In genomic region chr9:8134117-8134574, GRCm38 (mm10) we compare ENCODE assay signal across 8 mouse cellular contexts. TPM values are rescaled to one million over a fixed set of nuclear protein-coding genes. Genes with fewer than 3 reads are reported as not detected.
DNase-seq lines count a peak whose midpoint lies in the region; ATAC-seq and TF ChIP-seq lines count a peak whose summit lies in the region.

Gene Cep126 (minus strand): TSS chr9:8134294.

- ATAC-seq in heart, embryonic 13.5 days (ENCODE audit: extremely low read depth, insufficient number of reproducible peaks, low FRiP score, low TSS enrichment), result peak; percentile 92
- ATAC-seq in kidney, embryonic 16.5 days (ENCODE audit: low FRiP score, low TSS enrichment), result peak; percentile 99
- peak; percentile 88 for ATAC-seq in limb, embryonic 15.5 days (ENCODE audit: insufficient number of reproducible peaks, low FRiP score, low TSS enrichment, low read depth)
- peak; percentile 99 for ATAC-seq in midbrain, embryonic 16.5 days

- under 1% methylated on average over 68 of the region's 72 CpGs for WGBS in heart, embryonic 13.5 days
- WGBS in kidney, embryonic 16.5 days, result under 1% methylated on average over 59 of the region's 72 CpGs
- WGBS in limb, embryonic 15.5 days, result under 1% methylated on average over 59 of the region's 72 CpGs
- WGBS in midbrain, embryonic 16.5 days, result 2% methylated on average over 64 of the region's 72 CpGs

- H3K9ac ChIP-seq in heart, embryonic 13.5 days, result peak within 1 kb of the TSS; percentile 80
- peak within 1 kb of the TSS; percentile 56 for H3K9ac ChIP-seq in kidney, embryonic 16.5 days (replicated peaks; ENCODE audit: low read length)
- H3K9ac ChIP-seq in limb, embryonic 15.5 days, result peak within 1 kb of the TSS; percentile 28; the same call in 1 of the 2 replicates
- H3K9ac ChIP-seq in midbrain, embryonic 16.5 days (ENCODE audit: low read depth, low read length), result peak within 1 kb of the TSS; percentile 80

- no peaks in the 10 kb centered on the region; the same call in 1 of the 2 replicates for H3K27me3 ChIP-seq in heart, embryonic 13.5 days (replicated peaks)
- H3K27me3 ChIP-seq in kidney, embryonic 16.5 days (ENCODE audit: insufficient read depth, low read length), result peaks cover 2% of the 10 kb centered on the region; the same call in 1 of the 2 replicates
- H3K27me3 ChIP-seq in limb, embryonic 15.5 days, result no peaks in the 10 kb centered on the region
- no peaks in the 10 kb centered on the region for H3K27me3 ChIP-seq in midbrain, embryonic 16.5 days (ENCODE audit: control insufficient read depth, insufficient read depth, low read depth, low read length)

- peak within 1 kb of the TSS; percentile 87 for H3K4me2 ChIP-seq in heart, embryonic 13.5 days
- H3K4me2 ChIP-seq in kidney, embryonic 16.5 days (replicated peaks; ENCODE audit: low read depth, low read length), result peak within 1 kb of the TSS; percentile 74
- H3K4me2 ChIP-seq in limb, embryonic 15.5 days, result peak within 1 kb of the TSS; percentile 87
- H3K4me2 ChIP-seq in midbrain, embryonic 16.5 days (ENCODE audit: low read length), result peak within 1 kb of the TSS; percentile 74

- peaks cover 3% of the 10 kb centered on the region; the same call in 1 of the 2 replicates for H3K4me1 ChIP-seq in embryonic fibroblast, embryonic 13.5 days (ENCODE audit: control insufficient read depth, insufficient read depth, low read length)
- peaks cover 7% of the 10 kb centered on the region; the same call in 1 of the 2 replicates for H3K4me1 ChIP-seq in heart, embryonic 13.5 days
- peaks cover 4% of the 10 kb centered on the region; the same call in 1 of the 2 replicates for H3K4me1 ChIP-seq in kidney, embryonic 16.5 days (ENCODE audit: insufficient read depth, low read length)
- peaks cover 4% of the 10 kb centered on the region; the same call in 1 of the 2 replicates for H3K4me1 ChIP-seq in limb, embryonic 15.5 days
- H3K4me1 ChIP-seq in midbrain, embryonic 16.5 days (ENCODE audit: control insufficient read depth, insufficient read depth, low read length), result peaks cover 9% of the 10 kb centered on the region

- no peak for TF ChIP-seq CTCF in brain, embryonic 14.5 days (IDR thresholded peaks at IDR 0.05; ENCODE audit: borderline replicate concordance, extremely low read depth, insufficient read depth, insufficient read length)
- no peak for TF ChIP-seq CTCF in embryonic fibroblast, embryonic 13.5 days (IDR thresholded peaks at IDR 0.05; ENCODE audit: borderline replicate concordance, insufficient read depth, low read length)

- H3K9me3 ChIP-seq in heart, embryonic 13.5 days, result no peaks in the 10 kb centered on the region
- no peaks in the 10 kb centered on the region for H3K9me3 ChIP-seq in kidney, embryonic 16.5 days (ENCODE audit: low read length)
- no peaks in the 10 kb centered on the region for H3K9me3 ChIP-seq in limb, embryonic 15.5 days
- H3K9me3 ChIP-seq in midbrain, embryonic 16.5 days (replicated peaks; ENCODE audit: control insufficient read depth, low read length, poor library complexity, severe bottlenecking), result no peaks in the 10 kb centered on the region

- H3K36me3 ChIP-seq in heart, embryonic 13.5 days, result no peaks in the 10 kb centered on the region
- H3K36me3 ChIP-seq in kidney, embryonic 16.5 days (ENCODE audit: insufficient read depth, low read length), result no peaks in the 10 kb centered on the region
- no peaks in the 10 kb centered on the region for H3K36me3 ChIP-seq in limb, embryonic 15.5 days
- no peaks in the 10 kb centered on the region for H3K36me3 ChIP-seq in midbrain, embryonic 16.5 days (ENCODE audit: control insufficient read depth, insufficient read depth, low read length)

- no peak within 1 kb of the TSS; the same call in 1 of the 2 replicates for H3K27ac ChIP-seq in embryonic fibroblast, embryonic 13.5 days (ENCODE audit: insufficient read depth, low read length)
- no peak within 1 kb of the TSS for H3K27ac ChIP-seq in heart, embryonic 13.5 days (replicated peaks)
- no peak within 1 kb of the TSS for H3K27ac ChIP-seq in kidney, embryonic 16.5 days (ENCODE audit: low read length)
- H3K27ac ChIP-seq in limb, embryonic 15.5 days, result no peak within 1 kb of the TSS
- peak within 1 kb of the TSS; percentile 65 for H3K27ac ChIP-seq in midbrain, embryonic 16.5 days (ENCODE audit: low read length)

- peak; percentile 34; the same call in 1 of the 2 replicates for TF ChIP-seq POLR2A in brain, embryonic 14.5 days (IDR thresholded peaks at IDR 0.05; ENCODE audit: borderline replicate concordance, extremely low read depth, insufficient read depth, insufficient read length, poor library complexity, severe bottlenecking)
- no peak for TF ChIP-seq POLR2A in embryonic fibroblast, embryonic 13.5 days (IDR thresholded peaks at IDR 0.05; ENCODE audit: low read depth, low read length)

- DNase-seq in 3T3-L1 (ENCODE audit: low read depth, low spot score), result peak; percentile 66
- peak; percentile 92 for DNase-seq in brain, embryonic 14.5 days (ENCODE audit: low read depth)
- peak; percentile 8 to 63 for DNase-seq in spleen, postnatal 10 days (ENCODE audit: low spot score in 2 of 2)

- H3K4me3 ChIP-seq in embryonic fibroblast, embryonic 13.5 days (ENCODE audit: insufficient read depth, low read length), result peak within 1 kb of the TSS; percentile 80
- peak within 1 kb of the TSS; percentile 87 for H3K4me3 ChIP-seq in heart, embryonic 13.5 days
- H3K4me3 ChIP-seq in kidney, embryonic 16.5 days (ENCODE audit: low read length), result peak within 1 kb of the TSS; percentile 82
- peak within 1 kb of the TSS; percentile 87 for H3K4me3 ChIP-seq in limb, embryonic 15.5 days
- peak within 1 kb of the TSS; percentile 89 for H3K4me3 ChIP-seq in midbrain, embryonic 16.5 days (ENCODE audit: low read depth, low read length)

RNA-seq across cellular contexts. Expression of gene Cep126, which starts in this region (rescaled TPM):
- polyA plus RNA-seq in brain, embryonic 14.5 days (2012; rRNA removed), result 8.0 and 10.0 TPM in 2 replicates
- 2.9 and 4.9 TPM in 2 replicates for polyA plus RNA-seq in embryonic fibroblast, embryonic 13.5 days (2011; ENCODE audit: insufficient read length, low read depth, missing spikeins)
- 1.7 and 1.8 TPM in 2 replicates for polyA plus RNA-seq in heart, embryonic 13.5 days (2015; fragmentation: Nextera tagmentation; extraction: Ambion mirVana)
- polyA plus RNA-seq in kidney, embryonic 16.5 days (2015; fragmentation: Nextera tagmentation; extraction: Ambion mirVana), result 2.8 and 4.3 TPM in 2 replicates
- polyA plus RNA-seq in limb, embryonic 15.5 days (2015; fragmentation: Nextera tagmentation; extraction: Ambion mirVana), result 1.3 TPM in 2 replicates
- polyA plus RNA-seq in midbrain, embryonic 16.5 days (2015; fragmentation: Nextera tagmentation; extraction: Ambion mirVana), result 4.1 TPM in 2 replicates

Comparison
In these comparisons a context has a peak if more than half of its experiments do, and no peak if none do; other contexts are left out.
1. DNase-seq: peak in every context shown above with its lines; median percentile 92 in brain, embryonic 14.5 days; 66 in 3T3-L1; 36 in spleen, postnatal 10 days.
2. H3K9ac ChIP-seq: peak in every context shown above with its lines; median percentile 80 in heart, embryonic 13.5 days; 80 in midbrain, embryonic 16.5 days; 56 in kidney, embryonic 16.5 days; 28 in limb, embryonic 15.5 days.